Mouse (Mus musculus): ENCODE data around the gene Zfp936.
"Not testable (repeated sequence)": the region's sequence is repeated elsewhere in the genome, so short reads cannot be mapped to it uniquely, and the experiment has no call there.

DNA sequence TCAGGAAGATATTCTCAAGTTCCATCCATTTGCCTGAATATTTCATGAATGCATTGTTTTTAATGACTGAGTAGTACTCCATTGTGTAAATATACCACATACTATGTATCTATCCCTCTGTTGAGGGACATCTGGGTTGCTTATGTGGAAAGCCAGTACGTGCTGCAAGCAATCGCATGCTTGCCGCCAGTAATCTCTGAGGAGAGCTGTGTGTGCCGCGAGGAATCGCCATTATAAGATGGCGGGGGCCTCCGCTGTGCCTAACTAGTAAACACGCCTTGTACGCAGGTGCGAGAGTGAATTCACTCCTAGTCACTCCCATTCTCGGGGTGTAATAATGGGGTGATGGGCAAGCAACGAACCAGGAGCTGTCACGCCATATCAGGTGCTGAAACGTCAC, 14.7 kb downstream of the Zfp936 start:
- TF ChIP-seq CTCF (IDR thresholded peaks at IDR 0.05; ENCODE audit: borderline replicate concordance, control insufficient read depth, extremely low read depth, insufficient read depth, low read length, poor library complexity); POLR2A (IDR thresholded peaks at IDR 0.05; ENCODE audit: control insufficient read depth, extremely low read depth, insufficient read depth, low read length, poor library complexity): not testable (repeated sequence)

Data from thymus, adult 2 months (tissue).